Mouse (Mus musculus): ENCODE measurements around the gene Hoxc9. TPM values are rescaled to one million over a fixed set of nuclear protein-coding genes. Genes with fewer than 3 reads are reported as not detected.

Hoxc9 gene
- polyA plus RNA-seq, 1 experiment = 0.22 TPM

DNA sequence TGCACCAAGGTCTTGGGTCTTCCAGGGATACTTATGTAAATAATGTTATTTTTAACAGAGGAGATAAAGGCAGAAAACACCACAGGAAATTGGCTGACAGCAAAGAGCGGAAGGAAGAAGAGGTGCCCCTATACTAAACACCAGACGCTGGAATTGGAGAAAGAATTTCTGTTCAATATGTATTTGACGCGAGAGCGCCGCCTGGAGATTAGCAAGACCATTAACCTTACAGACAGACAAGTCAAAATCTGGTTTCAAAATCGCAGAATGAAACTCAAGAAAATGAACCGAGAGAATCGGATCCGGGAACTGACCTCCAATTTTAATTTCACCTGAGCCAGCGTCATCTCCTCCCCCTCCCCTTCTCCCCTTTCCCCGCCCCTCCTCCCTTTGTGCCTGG lies 5.5 kb upstream of the Hoxc9 start:
- TF ChIP-seq CTCF (IDR thresholded peaks at IDR 0.05; ENCODE audit: extremely low read depth, insufficient read length, insufficient replicate concordance, low read depth, low read length) (no peak), POLR2A (IDR thresholded peaks at IDR 0.05; ENCODE audit: low read depth, low read length) (no peak)
- Histone ChIP-seq H3K36me3 (ENCODE audit: control insufficient read depth, insufficient read depth, low read length) (no peaks in the 10 kb centered on the region), H3K27me3 (ENCODE audit: control insufficient read depth, insufficient read depth, low read length) (peaks cover 85% of the 10 kb centered on the region), H3K4me1 (ENCODE audit: control insufficient read depth, insufficient read depth, insufficient read length, low read length) (no peaks in the 10 kb centered on the region; the same call in 1 of the 2 replicates), H3K27ac (ENCODE audit: insufficient read depth, low read depth, low read length) (no peak overlapping the region), H3K4me3 (ENCODE audit: low read depth, low read length) (no peak overlapping the region)
- WGBS = 2% methylated on average over 12 of the region's 12 CpGs

DNA sequence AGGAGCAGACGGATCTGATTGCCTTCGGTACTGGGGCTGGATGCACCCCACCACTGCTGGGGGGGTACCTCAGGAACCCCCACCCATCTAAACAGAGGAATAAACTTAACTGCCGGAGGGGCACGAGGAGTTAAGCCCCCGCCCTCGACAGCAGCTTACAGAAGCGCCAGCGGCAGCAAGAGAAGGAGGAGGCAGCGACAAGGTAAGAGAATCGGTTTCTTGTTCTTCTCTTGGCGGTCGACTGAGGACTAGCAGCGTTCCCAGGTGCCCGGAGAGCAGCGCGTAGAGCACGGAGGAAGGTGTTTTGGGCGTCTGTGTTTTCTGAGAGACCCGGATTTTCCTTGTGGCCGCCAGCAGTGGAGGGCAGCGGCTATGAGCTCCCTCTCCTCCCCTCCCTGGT lies 4.0 kb upstream of the Hoxc9 start:
- 4% methylated on average over 21 of the region's 21 CpGs for WGBS
- no peak overlapping the region for H3K4me3 ChIP-seq (ENCODE audit: low read depth, low read length)
- no peaks in the 10 kb centered on the region for H3K36me3 ChIP-seq (ENCODE audit: control insufficient read depth, insufficient read depth, low read length)
- peaks cover 85% of the 10 kb centered on the region for H3K27me3 ChIP-seq (ENCODE audit: control insufficient read depth, insufficient read depth, low read length)
- H3K4me1 ChIP-seq (ENCODE audit: control insufficient read depth, insufficient read depth, insufficient read length, low read length) = peaks cover 3% of the 10 kb centered on the region; the same call in 1 of the 2 replicates
- H3K27ac ChIP-seq (ENCODE audit: insufficient read depth, low read depth, low read length) = no peak overlapping the region
- TF ChIP-seq POLR2A (IDR thresholded peaks at IDR 0.05; ENCODE audit: low read depth, low read length) (no peak), CTCF (IDR thresholded peaks at IDR 0.05; ENCODE audit: extremely low read depth, insufficient read length, insufficient replicate concordance, low read depth, low read length) (no peak)

DNA sequence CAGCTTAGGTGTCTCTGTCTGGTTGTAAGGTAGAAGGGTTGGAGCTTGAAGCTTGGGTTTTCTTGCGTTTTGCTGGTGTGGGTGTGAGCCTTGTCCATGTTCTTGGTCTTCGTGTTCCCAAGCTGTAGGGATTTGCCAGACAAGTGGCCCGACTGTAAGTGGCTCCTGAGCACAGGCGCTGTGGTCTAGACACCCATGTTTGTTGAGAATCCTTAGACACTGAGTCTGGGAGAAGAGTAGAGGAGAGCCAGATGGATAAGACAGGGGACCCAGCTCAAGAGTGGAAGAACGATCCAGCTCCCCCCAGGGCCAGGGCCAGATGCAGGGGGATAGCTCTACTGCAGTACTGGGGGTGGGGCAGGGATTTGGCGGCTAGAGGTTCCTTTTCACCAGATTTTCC lies 3.5 kb upstream of the Hoxc9 start:
- Histone ChIP-seq H3K27ac (ENCODE audit: insufficient read depth, low read depth, low read length) (no peak overlapping the region), H3K4me1 (ENCODE audit: control insufficient read depth, insufficient read depth, insufficient read length, low read length) (peaks cover 4% of the 10 kb centered on the region; the same call in 1 of the 2 replicates), H3K4me3 (ENCODE audit: low read depth, low read length) (no peak overlapping the region), H3K27me3 (ENCODE audit: control insufficient read depth, insufficient read depth, low read length) (peaks cover 85% of the 10 kb centered on the region), H3K36me3 (ENCODE audit: control insufficient read depth, insufficient read depth, low read length) (no peaks in the 10 kb centered on the region)
- no peak for TF ChIP-seq CTCF (IDR thresholded peaks at IDR 0.05; ENCODE audit: extremely low read depth, insufficient read length, insufficient replicate concordance, low read depth, low read length)
- no peak for TF ChIP-seq POLR2A (IDR thresholded peaks at IDR 0.05; ENCODE audit: low read depth, low read length)
- WGBS = 11% methylated on average over 6 of the region's 6 CpGs

DNA sequence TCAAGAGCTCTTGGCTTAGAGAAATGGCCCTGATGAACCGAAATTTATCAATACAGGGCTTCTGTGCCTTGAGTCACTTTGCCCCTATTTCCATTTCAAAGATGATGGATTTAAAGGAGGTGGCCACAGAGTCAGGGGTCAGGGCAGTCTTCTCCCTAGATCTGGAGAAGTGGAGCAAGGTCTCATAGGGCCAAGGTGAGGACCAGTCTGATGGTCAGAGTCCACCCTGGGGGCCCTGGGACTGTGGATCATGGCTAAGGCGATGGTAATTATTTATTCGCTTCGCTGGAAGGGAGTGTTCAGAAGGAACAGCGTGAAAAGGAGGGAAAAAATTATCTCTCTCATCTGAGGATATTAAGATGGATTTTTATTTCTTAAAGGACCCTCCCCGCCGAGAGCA lies 1.2 kb upstream of the Hoxc9 start:
- no peak overlapping the region for H3K4me3 ChIP-seq (ENCODE audit: low read depth, low read length)
- H3K27me3 ChIP-seq (ENCODE audit: control insufficient read depth, insufficient read depth, low read length) = peaks cover 90% of the 10 kb centered on the region
- H3K4me1 ChIP-seq (ENCODE audit: control insufficient read depth, insufficient read depth, insufficient read length, low read length) = peaks cover 4% of the 10 kb centered on the region; the same call in 1 of the 2 replicates
- TF ChIP-seq POLR2A (IDR thresholded peaks at IDR 0.05; ENCODE audit: low read depth, low read length) = no peak
- no peak for TF ChIP-seq CTCF (IDR thresholded peaks at IDR 0.05; ENCODE audit: extremely low read depth, insufficient read length, insufficient replicate concordance, low read depth, low read length)
- 8% methylated on average over 7 of the region's 7 CpGs for WGBS
- H3K36me3 ChIP-seq (ENCODE audit: control insufficient read depth, insufficient read depth, low read length) = no peaks in the 10 kb centered on the region
- no peak overlapping the region for H3K27ac ChIP-seq (ENCODE audit: insufficient read depth, low read depth, low read length)

DNA sequence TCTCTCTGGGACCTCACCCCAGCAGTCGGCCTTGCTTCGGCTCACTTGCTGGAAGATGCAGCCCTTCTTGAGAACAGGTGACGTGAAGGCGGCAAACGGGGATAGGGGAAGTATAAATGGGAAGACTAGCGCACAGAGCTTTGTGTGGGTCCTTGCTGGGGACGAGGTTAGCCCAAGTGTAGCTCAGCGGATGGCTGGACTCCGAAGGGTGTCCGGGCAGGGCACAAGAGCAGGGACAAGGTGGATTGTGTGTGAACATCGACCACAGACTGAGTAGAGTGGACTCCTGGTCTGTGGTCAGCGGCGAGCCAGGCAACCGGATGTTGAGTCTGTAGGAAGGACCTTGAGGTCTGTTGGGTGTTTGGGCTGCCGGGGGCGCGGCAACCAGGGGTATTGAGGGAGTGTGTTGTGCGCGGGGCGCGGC lies 539 bp upstream of the Hoxc9 start:
- 6% methylated on average over 21 of the region's 21 CpGs for WGBS
- Histone ChIP-seq H3K4me1 (ENCODE audit: control insufficient read depth, insufficient read depth, insufficient read length, low read length) (peaks cover 4% of the 10 kb centered on the region; the same call in 1 of the 2 replicates), H3K4me3 (ENCODE audit: low read depth, low read length) (no peak overlapping the region), H3K36me3 (ENCODE audit: control insufficient read depth, insufficient read depth, low read length) (no peaks in the 10 kb centered on the region), H3K27ac (ENCODE audit: insufficient read depth, low read depth, low read length) (no peak overlapping the region), H3K27me3 (ENCODE audit: control insufficient read depth, insufficient read depth, low read length) (peaks cover 89% of the 10 kb centered on the region)
- TF ChIP-seq POLR2A (IDR thresholded peaks at IDR 0.05; ENCODE audit: low read depth, low read length) = no peak
- no peak for TF ChIP-seq CTCF (IDR thresholded peaks at IDR 0.05; ENCODE audit: extremely low read depth, insufficient read length, insufficient replicate concordance, low read depth, low read length)

DNA sequence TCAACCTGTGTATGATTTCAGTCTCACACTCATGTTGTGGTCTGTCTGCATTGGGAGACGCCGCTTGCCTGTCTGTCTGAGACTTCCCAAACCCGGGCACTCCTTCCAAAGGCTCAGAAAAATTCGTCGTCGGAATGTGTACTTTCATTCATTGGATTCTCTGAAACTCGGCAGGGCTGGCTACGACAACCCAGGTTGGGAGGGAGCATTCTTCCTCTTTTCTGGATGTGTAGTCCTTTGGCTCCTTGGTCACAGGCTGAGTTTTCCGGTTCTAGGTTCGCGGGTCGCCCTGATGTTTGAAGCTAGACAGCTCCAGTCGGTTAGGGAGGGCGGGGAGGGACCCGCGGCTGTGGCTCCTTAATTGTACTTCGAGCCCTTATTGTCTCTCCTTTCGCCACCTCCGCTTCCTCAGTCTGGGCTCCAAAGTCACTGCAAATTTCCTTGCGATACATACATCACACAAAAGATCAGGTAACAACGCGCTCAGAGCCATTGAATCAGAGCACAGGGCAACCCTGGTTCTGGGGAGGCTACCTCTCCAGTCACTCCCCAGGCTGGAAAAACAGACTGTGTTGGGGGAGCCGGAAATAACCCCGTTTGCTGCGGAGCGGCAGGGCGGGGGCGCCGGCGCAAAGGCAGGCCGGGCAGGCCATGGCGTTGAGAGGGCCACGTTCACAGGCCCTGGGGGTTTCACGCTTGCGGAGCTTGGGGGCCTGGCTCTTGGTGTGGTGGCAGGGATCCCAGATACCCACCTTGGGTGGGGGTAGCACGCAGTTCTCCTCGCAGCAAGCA lies 588 bp downstream of the Hoxc9 start:
- WGBS = 5% methylated on average over 37 of the region's 37 CpGs
- peaks cover 6% of the 10 kb centered on the region for H3K4me1 ChIP-seq (ENCODE audit: control insufficient read depth, insufficient read depth, insufficient read length, low read length)
- H3K36me3 ChIP-seq (ENCODE audit: control insufficient read depth, insufficient read depth, low read length) = no peaks in the 10 kb centered on the region
- H3K4me3 ChIP-seq (ENCODE audit: low read depth, low read length) = peak overlapping the region; percentile 52
- no peak for TF ChIP-seq CTCF (IDR thresholded peaks at IDR 0.05; ENCODE audit: extremely low read depth, insufficient read length, insufficient replicate concordance, low read depth, low read length)
- no peak for TF ChIP-seq POLR2A (IDR thresholded peaks at IDR 0.05; ENCODE audit: low read depth, low read length)
- H3K27me3 ChIP-seq (ENCODE audit: control insufficient read depth, insufficient read depth, low read length) = peaks cover 91% of the 10 kb centered on the region
- H3K27ac ChIP-seq (ENCODE audit: insufficient read depth, low read depth, low read length) = no peak overlapping the region

DNA sequence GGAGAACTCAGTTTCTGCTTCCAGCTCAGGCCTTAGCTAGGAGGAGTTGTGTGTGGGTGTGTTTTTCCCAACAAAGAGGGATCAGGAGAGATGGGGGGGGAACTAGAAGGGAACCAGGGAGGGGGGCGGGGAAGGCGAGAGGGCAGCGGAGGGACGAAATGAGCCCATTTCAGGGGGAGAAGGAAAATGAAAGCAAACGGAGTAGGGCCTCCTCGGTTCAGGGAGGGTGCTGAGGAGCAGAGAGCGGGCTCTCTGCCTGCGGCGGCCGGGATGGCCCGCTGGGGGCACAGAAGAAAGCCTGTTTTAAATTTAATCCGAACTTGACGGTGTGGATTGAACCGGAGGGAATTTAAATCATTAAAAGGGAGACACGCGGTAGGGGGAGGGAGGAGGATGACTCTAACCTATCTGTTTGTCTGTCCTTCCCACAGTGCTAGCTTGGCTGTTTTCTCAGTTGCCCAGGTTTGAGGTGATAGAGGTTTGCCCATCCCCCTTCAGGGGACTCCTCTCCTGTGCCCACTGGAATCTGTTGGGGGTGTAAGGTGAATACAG lies 1.3 kb downstream of the Hoxc9 start:
- Histone ChIP-seq H3K27me3 (ENCODE audit: control insufficient read depth, insufficient read depth, low read length) (peaks cover 91% of the 10 kb centered on the region), H3K27ac (ENCODE audit: insufficient read depth, low read depth, low read length) (no peak overlapping the region), H3K4me1 (ENCODE audit: control insufficient read depth, insufficient read depth, insufficient read length, low read length) (peaks cover 9% of the 10 kb centered on the region), H3K4me3 (ENCODE audit: low read depth, low read length) (peak overlapping the region; percentile 52), H3K36me3 (ENCODE audit: control insufficient read depth, insufficient read depth, low read length) (no peaks in the 10 kb centered on the region)
- 8% methylated on average over 15 of the region's 16 CpGs for WGBS
- no peak for TF ChIP-seq POLR2A (IDR thresholded peaks at IDR 0.05; ENCODE audit: low read depth, low read length)
- TF ChIP-seq CTCF (IDR thresholded peaks at IDR 0.05; ENCODE audit: extremely low read depth, insufficient read length, insufficient replicate concordance, low read depth, low read length) = no peak

Measured in small intestine, adult 2 months (tissue).